Mouse (Mus musculus) midbrain, embryonic 11.5 days (tissue): ENCODE results near the gene Ptprcap. TPM values are rescaled to one million over a fixed set of nuclear protein-coding genes. Genes with fewer than 3 reads are reported as not detected.
"Not testable (repeated sequence)": the region's sequence is repeated elsewhere in the genome, so short reads cannot be mapped to it uniquely, and the experiment has no call there.

Source experiments
- ATAC-seq: fragments of 200-750 bp; cut with Nextera tagmentation; 2 replicates; pipeline ENCODE4 v1.8.0; 2017; ENCODE audit warnings: moderate TSS enrichment, moderate library complexity; ENCODE audit not compliant: low FRiP score
- DNase-seq: peaks from one replicate; pipeline ENCODE4 v3.0.0; 2015; ENCODE audit warnings: low spot score; ENCODE audit errors: missing footprints
- H3K27ac ChIP-seq: fragments of 300-500 bp; sonication (generic); 2 replicates; pipeline ENCODE4 v1.5.1; 2014; ENCODE audit warnings: low read depth, low read length
- H3K27me3 ChIP-seq: fragments of 300-500 bp; sonication (generic); 2 replicates; pipeline ENCODE4 v1.6.1; 2014; ENCODE audit warnings: mild to moderate bottlenecking, low read length, moderate library complexity, mixed read lengths; ENCODE audit not compliant: control insufficient read depth, insufficient read depth
- H3K36me3 ChIP-seq: fragments of 300-500 bp; sonication (generic); 2 replicates; pipeline ENCODE4 v1.6.1; 2014; ENCODE audit warnings: mild to moderate bottlenecking, low read length, moderate library complexity, mixed read lengths; ENCODE audit not compliant: control insufficient read depth, insufficient read depth
- H3K4me1 ChIP-seq: fragments of 300-500 bp; sonication (generic); 2 replicates; pipeline ENCODE4 v1.6.1; 2014; ENCODE audit warnings: low read length; ENCODE audit not compliant: control insufficient read depth, insufficient read depth
- H3K4me2 ChIP-seq: fragments of 300-500 bp; sonication (generic); 2 replicates; pipeline ENCODE4 v1.6.1; 2014; ENCODE audit warnings: mild to moderate bottlenecking, moderate library complexity
- H3K4me3 ChIP-seq: fragments of 300-500 bp; sonication (generic); 2 replicates; pipeline ENCODE4 v1.5.1; 2014; ENCODE audit warnings: low read depth, low read length
- H3K9ac ChIP-seq: fragments of 300-500 bp; sonication (generic); 2 replicates; pipeline ENCODE4 v1.6.1; 2014; ENCODE audit warnings: low read length
- H3K9me3 ChIP-seq: fragments of 300-500 bp; sonication (generic); 2 replicates; pipeline ENCODE4 v1.6.1; 2016; ENCODE audit warnings: low read length; ENCODE audit not compliant: control insufficient read depth
- WGBS: fragments of 180-500 bp; shearing (Covaris S2); extraction: QIAGEN DNeasy Blood & Tissue Kit; methylation state at CpG from one replicate; pipeline ENCODE4 v1.1.7; 2014; 5-methylcytosine and 5-hydroxymethylcytosine counted together
- polyA plus RNA-seq: library from polyadenylated mRNA; unstranded; fragments of >200 nt; fragmentation: Nextera tagmentation; extraction: Ambion mirVana; gene quantifications from 2 replicates; pipeline ENCODE4 v1.2.1, GENCODE M21; 2014

The Ptprcap gene
- polyA plus RNA-seq, 1 experiment from 2014 or later, result 0.75 TPM

DNA sequence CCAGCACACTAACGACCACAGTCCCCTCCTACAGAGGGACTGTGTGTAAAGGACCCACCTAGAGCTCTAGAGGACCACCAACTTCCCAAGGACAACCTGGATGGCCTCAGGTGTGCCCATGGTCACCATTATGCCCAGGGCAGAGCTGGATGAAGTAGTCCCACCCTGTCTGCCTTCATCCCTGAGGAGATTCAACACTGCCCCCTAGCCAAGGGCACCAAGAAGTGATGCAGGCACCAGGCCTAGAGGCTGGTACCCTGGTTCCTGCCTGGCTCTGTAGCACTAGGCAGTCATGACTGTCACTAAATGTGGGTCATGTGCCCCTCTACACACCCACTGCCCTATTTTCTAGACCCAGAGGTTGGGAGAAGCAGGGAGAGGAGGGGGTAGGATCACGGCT lies 21.6 kb upstream of the Ptprcap start:
- H3K36me3 ChIP-seq, result peaks cover 8% of the 10 kb centered on the region
- no peaks in the 10 kb centered on the region for H3K9me3 ChIP-seq
- H3K9ac ChIP-seq, result no peak overlapping the region
- no peak for DNase-seq
- no peak overlapping the region for H3K4me3 ChIP-seq
- no peak for ATAC-seq
- H3K4me2 ChIP-seq, result no peak overlapping the region
- 91% methylated on average over 2 of the region's 2 CpGs for WGBS
- peaks cover 3% of the 10 kb centered on the region for H3K4me1 ChIP-seq
- no peak overlapping the region for H3K27ac ChIP-seq
- H3K27me3 ChIP-seq, result no peaks in the 10 kb centered on the region

DNA sequence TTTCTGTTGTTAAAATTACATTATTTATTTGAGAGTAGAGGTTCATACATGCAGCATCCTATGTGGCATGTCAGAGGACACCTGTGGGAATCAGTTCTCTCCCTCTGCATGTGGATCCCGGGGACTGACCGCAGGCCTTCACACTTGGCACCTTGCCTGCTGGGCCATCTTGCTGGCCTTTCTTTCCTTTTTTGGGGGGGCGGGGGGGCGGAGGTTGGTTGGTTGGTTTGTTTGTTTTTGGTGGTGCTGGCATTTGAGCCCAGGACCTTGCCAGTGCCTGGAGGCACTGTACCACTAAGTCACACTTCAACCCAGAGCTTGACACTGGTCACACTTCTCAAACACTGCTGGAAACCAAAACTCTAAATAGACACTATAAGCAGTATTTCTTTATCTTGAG lies 19.1 kb upstream of the Ptprcap start:
- ATAC-seq (no peak), DNase-seq (no peak)
- Histone ChIP-seq H3K27ac (no peak overlapping the region), H3K9ac (no peak overlapping the region), H3K36me3 (peaks cover 4% of the 10 kb centered on the region), H3K4me1 (no peaks in the 10 kb centered on the region), H3K4me2 (no peak overlapping the region), H3K27me3 (no peaks in the 10 kb centered on the region), H3K9me3 (no peaks in the 10 kb centered on the region), H3K4me3 (no peak overlapping the region)
- 85% methylated on average over 4 of the region's 4 CpGs for WGBS

DNA sequence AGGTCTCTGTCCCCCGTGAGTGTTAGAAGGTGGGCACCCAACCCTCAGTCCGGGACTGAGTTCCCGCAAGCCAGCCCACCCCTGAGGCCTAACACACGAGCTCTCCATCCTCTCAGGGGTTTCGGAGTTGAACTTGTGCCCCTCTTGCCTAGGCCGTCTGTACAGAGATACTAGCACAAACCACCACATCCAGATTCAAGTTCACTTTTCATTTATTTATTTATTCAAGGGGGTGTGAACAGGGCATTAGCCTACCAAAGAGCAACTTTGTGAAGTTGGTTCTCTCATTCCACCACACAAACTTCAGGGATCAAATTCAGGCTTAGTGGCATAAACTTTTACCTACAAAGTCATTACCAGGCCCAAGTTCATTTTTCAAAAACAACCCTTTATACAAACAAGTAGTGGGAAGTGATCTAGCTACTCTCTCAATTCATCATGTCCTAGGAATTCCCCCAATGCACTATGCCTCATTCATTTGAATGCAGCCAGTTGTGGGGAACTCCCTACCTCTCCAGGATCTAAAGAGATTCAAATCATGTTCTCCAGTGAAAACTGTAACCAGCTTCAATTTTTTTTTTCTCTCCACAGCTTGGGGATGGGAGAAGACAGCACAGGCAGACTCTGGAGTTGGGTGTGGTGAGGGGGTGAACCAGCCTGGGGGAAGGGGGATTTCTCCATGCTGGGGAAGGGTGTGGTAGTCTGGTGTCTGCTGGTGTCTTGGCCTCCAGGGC lies 18.0 kb upstream of the Ptprcap start:
- H3K4me1 ChIP-seq, DNase-seq, H3K9ac ChIP-seq, H3K9me3 ChIP-seq, H3K4me2 ChIP-seq, H3K27me3 ChIP-seq, H3K36me3 ChIP-seq, ATAC-seq, H3K27ac ChIP-seq, H3K4me3 ChIP-seq: not testable (repeated sequence)
- 83% methylated on average over 6 of the region's 6 CpGs for WGBS

DNA sequence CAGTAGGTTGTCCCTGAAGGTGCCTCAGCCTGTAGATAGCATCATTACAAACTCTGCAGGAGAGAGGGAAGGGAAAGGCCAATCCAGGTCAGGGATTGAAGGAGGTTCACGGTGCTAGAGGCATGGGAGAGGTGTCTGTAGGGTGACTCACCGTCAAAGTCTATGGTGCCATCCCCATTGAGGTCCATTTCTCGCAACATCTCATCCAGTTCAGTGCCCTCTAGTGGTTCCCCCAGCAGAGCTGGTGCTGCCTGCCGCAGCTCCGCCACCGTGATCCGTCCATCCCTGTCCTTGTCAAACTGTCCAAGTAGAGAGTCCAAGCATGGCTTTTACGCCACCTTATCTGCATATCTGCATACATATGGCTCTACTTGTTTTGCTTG lies 17.4 kb upstream of the Ptprcap start:
- not testable (repeated sequence) for H3K9ac ChIP-seq, H3K27me3 ChIP-seq, H3K4me3 ChIP-seq, ATAC-seq, H3K4me2 ChIP-seq, H3K9me3 ChIP-seq, H3K36me3 ChIP-seq, DNase-seq, H3K27ac ChIP-seq, H3K4me1 ChIP-seq
- 28% methylated on average over 8 of the region's 8 CpGs for WGBS

DNA sequence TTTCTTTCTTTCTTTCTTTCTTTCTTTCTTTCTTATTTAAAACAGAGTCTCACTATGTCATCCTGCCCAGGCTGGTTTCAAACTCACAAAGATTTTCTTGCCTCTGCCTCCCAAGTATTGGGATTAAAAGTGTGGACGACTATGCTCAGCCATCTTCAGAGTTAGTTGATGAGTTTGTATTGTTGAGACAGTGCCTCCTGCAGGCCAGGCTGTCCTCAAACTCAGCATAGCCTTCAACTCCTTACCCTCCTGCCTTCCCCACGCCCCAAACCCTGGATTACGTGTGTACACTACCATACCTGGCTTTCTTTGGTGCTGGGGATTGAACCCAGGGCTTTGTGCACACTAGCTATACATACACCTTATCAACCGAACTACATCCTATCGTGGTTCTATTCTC lies 16.9 kb upstream of the Ptprcap start:
- no peak for ATAC-seq
- Histone ChIP-seq H3K4me2 (no peak overlapping the region), H3K4me1 (no peaks in the 10 kb centered on the region), H3K36me3 (peaks cover 3% of the 10 kb centered on the region), H3K27ac (no peak overlapping the region), H3K9ac (no peak overlapping the region), H3K4me3 (no peak overlapping the region), H3K9me3 (no peaks in the 10 kb centered on the region), H3K27me3 (no peaks in the 10 kb centered on the region)
- 79% methylated on average over 5 of the region's 5 CpGs for WGBS
- no peak for DNase-seq

DNA sequence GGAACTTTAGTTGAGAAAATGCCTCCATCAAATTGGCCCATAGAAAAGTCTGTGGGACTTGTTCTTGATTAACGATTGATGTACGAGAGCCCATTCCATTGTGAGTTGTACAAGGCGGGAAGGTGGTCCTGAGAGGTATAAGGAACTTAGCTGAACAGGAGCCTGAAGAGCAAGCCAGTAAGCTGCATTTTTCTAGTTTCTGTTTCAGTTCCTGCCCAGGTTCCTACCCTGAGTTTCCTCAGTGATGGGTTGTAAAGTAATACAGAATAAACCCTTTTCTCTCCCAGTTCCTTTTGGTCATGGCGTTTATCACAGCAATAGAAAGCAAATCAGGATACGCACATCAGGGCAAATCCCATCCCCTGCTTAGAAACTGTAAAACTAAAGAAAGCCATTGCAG lies 15.5 kb upstream of the Ptprcap start:
- Histone ChIP-seq H3K27me3 (no peaks in the 10 kb centered on the region), H3K9ac (no peak overlapping the region), H3K27ac (no peak overlapping the region), H3K4me3 (no peak overlapping the region), H3K4me2 (no peak overlapping the region), H3K9me3 (no peaks in the 10 kb centered on the region), H3K36me3 (no peaks in the 10 kb centered on the region; the same call in 1 of the 2 replicates), H3K4me1 (no peaks in the 10 kb centered on the region)
- ATAC-seq (no peak), DNase-seq (no peak)
- 82% methylated on average over 5 of the region's 5 CpGs for WGBS

DNA sequence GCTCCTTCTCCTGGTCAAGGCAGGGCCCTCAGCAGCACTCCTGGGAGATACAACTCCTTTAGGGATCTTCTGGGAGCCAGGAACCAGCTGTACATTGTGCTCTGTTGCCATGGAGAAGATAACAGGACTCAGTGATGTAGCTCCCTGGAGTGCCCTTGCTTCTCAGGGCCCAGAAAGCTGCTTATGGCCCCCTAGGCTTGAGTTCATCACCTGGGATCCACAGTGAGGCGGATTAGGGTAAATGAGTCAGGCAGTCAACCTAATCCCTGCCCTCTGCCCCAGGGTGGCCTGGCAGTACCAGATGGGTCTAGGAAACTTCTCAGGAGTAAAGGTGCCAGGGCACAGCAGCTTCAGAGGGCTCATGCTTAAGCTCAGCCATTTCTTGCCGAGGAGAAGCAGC lies 14.0 kb upstream of the Ptprcap start, which contains the start of gene Gpr152:
Gene Gpr152 (plus strand): TSS at position 342 of the 400 bp plus-strand sequence.
- Histone ChIP-seq H3K4me1 (no peaks in the 10 kb centered on the region), H3K9me3 (no peaks in the 10 kb centered on the region), H3K4me3 (no peak within 1 kb of the TSS), H3K27ac (no peak within 1 kb of the TSS), H3K36me3 (no peaks in the 10 kb centered on the region), H3K4me2 (no peak within 1 kb of the TSS), H3K27me3 (no peaks in the 10 kb centered on the region), H3K9ac (no peak within 1 kb of the TSS)
- 69% methylated on average over 2 of the region's 2 CpGs for WGBS
- no peak for ATAC-seq
- no peak for DNase-seq

DNA sequence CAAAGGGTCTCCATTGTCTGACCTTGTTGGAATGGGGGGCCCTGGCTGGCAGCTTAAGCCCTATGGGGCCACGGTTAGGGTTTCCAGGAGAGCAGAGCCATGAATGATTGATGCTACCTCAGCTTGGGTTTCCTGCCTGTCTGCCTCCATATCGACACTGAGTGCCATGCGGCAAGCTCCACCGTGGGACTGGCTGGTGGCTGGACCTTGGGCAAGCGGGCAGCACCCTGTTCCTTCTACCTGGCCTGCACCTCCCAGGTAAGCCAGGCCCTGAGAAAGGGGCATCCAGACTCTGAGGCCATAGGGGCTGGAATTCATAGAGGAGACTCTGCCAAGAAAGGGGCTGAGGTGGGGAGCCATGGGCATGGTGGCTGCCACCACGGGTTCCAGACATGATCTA lies 13.3 kb upstream of the Ptprcap start:
- Histone ChIP-seq H3K27me3 (no peaks in the 10 kb centered on the region), H3K4me1 (no peaks in the 10 kb centered on the region), H3K9ac (no peak overlapping the region), H3K4me2 (no peak overlapping the region), H3K9me3 (no peaks in the 10 kb centered on the region), H3K36me3 (no peaks in the 10 kb centered on the region), H3K4me3 (no peak overlapping the region), H3K27ac (no peak overlapping the region)
- WGBS, result 81% methylated on average over 6 of the region's 6 CpGs
- no peak for ATAC-seq
- DNase-seq, result no peak

DNA sequence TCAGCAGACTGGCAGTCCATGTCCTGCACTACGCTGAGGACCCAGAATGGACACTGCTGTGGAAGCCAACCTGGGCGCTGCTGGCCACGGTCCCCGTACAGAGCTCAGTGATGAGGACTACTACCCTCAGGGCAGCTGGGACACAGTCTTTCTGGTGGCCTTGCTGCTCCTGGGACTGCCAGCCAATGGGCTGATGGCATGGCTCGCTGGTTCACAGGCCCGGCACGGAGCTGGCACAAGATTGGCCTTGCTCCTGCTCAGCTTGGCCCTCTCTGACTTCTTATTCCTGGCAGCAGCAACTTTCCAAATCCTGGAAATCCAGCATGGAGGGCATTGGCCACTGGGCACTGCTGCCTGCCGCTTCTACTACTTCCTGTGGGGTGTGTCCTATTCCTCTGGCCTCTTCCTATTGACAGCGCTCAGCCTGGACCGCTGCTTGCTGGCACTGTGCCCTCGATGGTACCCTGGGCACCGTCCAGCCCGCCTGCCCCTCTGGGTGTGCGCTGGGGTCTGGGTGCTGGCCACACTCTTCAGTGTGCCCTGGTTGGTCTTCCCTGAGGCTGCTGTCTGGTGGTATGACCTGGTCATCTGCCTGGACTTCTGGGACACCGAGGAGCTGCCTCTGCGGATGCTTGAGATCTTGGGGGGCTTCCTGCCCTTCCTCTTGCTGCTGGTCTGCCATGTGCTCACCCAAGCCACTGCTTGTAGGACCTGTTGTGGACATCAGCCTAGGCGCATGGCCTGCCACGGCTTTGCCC lies 10.8 kb upstream of the Ptprcap start:
- Histone ChIP-seq H3K4me2 (no peak overlapping the region), H3K9me3 (no peaks in the 10 kb centered on the region), H3K27ac (no peak overlapping the region), H3K9ac (no peak overlapping the region), H3K36me3 (no peaks in the 10 kb centered on the region), H3K4me3 (no peak overlapping the region), H3K27me3 (no peaks in the 10 kb centered on the region), H3K4me1 (peaks cover under 1% of the 10 kb centered on the region; the same call in 1 of the 2 replicates)
- ATAC-seq, result no peak
- WGBS, result 92% methylated on average over 18 of the region's 18 CpGs
- no peak for DNase-seq
